In genomic region chr3:95957359-95958148, GRCm38 (mm10) we compare ENCODE assay signal across 9 mouse cellular contexts. TPM values are rescaled to one million over a fixed set of nuclear protein-coding genes. Genes with fewer than 3 reads are reported as not detected.
DNase-seq lines count a peak whose midpoint lies in the region; ATAC-seq lines count a peak whose summit lies in the region.
"Had no signal": no experiment of that assay in that cellular context is flagged by ENCODE, and none has a peak within 500 bp of the region (broad histone marks: within the 10 kb centered on the region; RNA-seq: fewer than 3 reads in every experiment).

No protein-coding gene starts in this region.

- ATAC-seq in liver, embryonic 12.5 days, result peak; percentile 58; the same call in 1 of the 2 replicates

- no peak overlapping the region for H3K9ac ChIP-seq in liver, embryonic 12.5 days
- H3K9ac ChIP-seq: hindbrain, embryonic 15.5 days had no signal

- no peak overlapping the region for H3K4me2 ChIP-seq in liver, embryonic 12.5 days
- H3K4me2 ChIP-seq: hindbrain, embryonic 15.5 days had no signal

- H3K27me3 ChIP-seq in liver, embryonic 12.5 days (replicated peaks), result 0 out of 2 replicates have a peak, but pooled peaks cover 9% of the 10 kb centered on the region
- H3K27me3 ChIP-seq: hindbrain, embryonic 15.5 days had no signal

- peak; percentile 58 for DNase-seq in adrenal gland, postnatal 10 days
- DNase-seq in adrenal gland, adult 2 months, result no peak
- no peak for DNase-seq in liver
- DNase-seq in kidney, postnatal 36 days, result peak; percentile 29 to 56
- DNase-seq in skeletal muscle tissue, adult 2 months (ENCODE audit: low read depth, low spot score), result peak; percentile 78
- no peak for DNase-seq in embryo, embryonic 10.5 days (ENCODE audit: low spot score)
- DNase-seq in cerebellum, adult 9-11 months, result no peak

- peaks cover 43% of the 10 kb centered on the region for H3K4me1 ChIP-seq in liver, embryonic 12.5 days
- H3K4me1 ChIP-seq: hindbrain, embryonic 15.5 days had no signal

- no peaks in the 10 kb centered on the region for H3K9me3 ChIP-seq in liver, embryonic 12.5 days (replicated peaks)
- H3K9me3 ChIP-seq: hindbrain, embryonic 15.5 days had no signal

- WGBS in liver, embryonic 12.5 days (ENCODE audit: insufficient replicate concordance), result 38% methylated on average over 8 of the region's 8 CpGs

- H3K4me3 ChIP-seq in liver, embryonic 12.5 days, result no peak overlapping the region
- H3K4me3 ChIP-seq: hindbrain, embryonic 15.5 days had no signal

- no peak overlapping the region; the same call in 1 of the 2 replicates for H3K27ac ChIP-seq in liver, embryonic 12.5 days
- H3K27ac ChIP-seq: hindbrain, embryonic 15.5 days had no signal

- H3K36me3 ChIP-seq in liver, embryonic 12.5 days, result no peaks in the 10 kb centered on the region
- H3K36me3 ChIP-seq: hindbrain, embryonic 15.5 days had no signal

RNA-seq across cellular contexts. Expression of gene Anp32e, which starts 28.5 kb away (rescaled TPM):
- 100 to 1,000 TPM in 1 of 2 experiments, 10 to 100 TPM in 1; 89.8 to 110 TPM for total RNA-seq in adrenal gland, postnatal 10 days (2021)
- 10 to 100 TPM; 81.0 to 98.6 TPM for total RNA-seq in adrenal gland, adult 2 months (2021)
- 5.8 and 7.4 TPM in 2 replicates for polyA plus RNA-seq in adrenal gland, adult 2 months (2012; rRNA removed)
- 185 and 198 TPM in 2 replicates for polyA plus RNA-seq in liver, embryonic 12.5 days (2016; fragmentation: Nextera tagmentation; extraction: Ambion mirVana)

RNA-seq across cellular contexts. Expression of gene Plekho1, which starts 38.2 kb away (rescaled TPM):
- 10 to 100 TPM; 34.0 to 36.7 TPM for total RNA-seq in adrenal gland, postnatal 10 days (2021)
- total RNA-seq in adrenal gland, adult 2 months (2021), result 10 to 100 TPM; 12.9 to 24.7 TPM
- 13.8 and 14.0 TPM in 2 replicates for polyA plus RNA-seq in adrenal gland, adult 2 months (2012; rRNA removed)
- 9.4 and 10.4 TPM in 2 replicates for polyA plus RNA-seq in liver, embryonic 12.5 days (2016; fragmentation: Nextera tagmentation; extraction: Ambion mirVana)

RNA-seq across cellular contexts. Expression of gene Car14, which starts 53.1 kb away (rescaled TPM):
- 10 to 100 TPM; 13.6 to 18.5 TPM for total RNA-seq in adrenal gland, postnatal 10 days (2021)
- total RNA-seq in adrenal gland, adult 2 months (2021), result 1 to 10 TPM; 1.7 to 7.3 TPM
- polyA plus RNA-seq in adrenal gland, adult 2 months (2012; rRNA removed), result 1.0 and 1.2 TPM in 2 replicates
- 10.3 and 10.6 TPM in 2 replicates for polyA plus RNA-seq in liver, embryonic 12.5 days (2016; fragmentation: Nextera tagmentation; extraction: Ambion mirVana)

Comparison
In these comparisons a context has a peak if more than half of its experiments do, and no peak if none do; other contexts are left out.
1. DNase-seq: peak in adrenal gland, postnatal 10 days (single experiment), kidney, postnatal 36 days (2 of 2) and skeletal muscle tissue, adult 2 months (single experiment); none in adrenal gland, adult 2 months (single experiment), liver (single experiment), embryo, embryonic 10.5 days (single experiment) and cerebellum, adult 9-11 months (single experiment).